Mouse (Mus musculus) neural tube, embryonic 14.5 days (tissue): ENCODE results near the gene Zfp184. TPM values are rescaled to one million over a fixed set of nuclear protein-coding genes. Genes with fewer than 3 reads are reported as not detected.
"Not testable (repeated sequence)": the region's sequence is repeated elsewhere in the genome, so short reads cannot be mapped to it uniquely, and the experiment has no call there.

ENCODE experiments used
- ATAC-seq: fragments of 200-750 bp; cut with Nextera tagmentation; 2 replicates; pipeline ENCODE4 v1.8.0; 2017; ENCODE audit warnings: low read depth, mild to moderate bottlenecking, moderate TSS enrichment, moderate library complexity
- H3K27ac ChIP-seq: fragments of 300-500 bp; sonication (generic); 2 replicates; pipeline ENCODE4 v1.5.1; 2014; ENCODE audit warnings: low read depth, mild to moderate bottlenecking, control low read depth, low read length, moderate library complexity, mixed read lengths
- H3K27me3 ChIP-seq: fragments of 300-500 bp; sonication (generic); 2 replicates; pipeline ENCODE4 v1.6.1; 2014; ENCODE audit warnings: low read length; ENCODE audit not compliant: control insufficient read depth, insufficient read depth
- H3K36me3 ChIP-seq: fragments of 300-500 bp; sonication (generic); 2 replicates; pipeline ENCODE4 v1.6.1; 2014; ENCODE audit warnings: low read length, mixed read lengths; ENCODE audit not compliant: control insufficient read depth, insufficient read depth
- H3K4me1 ChIP-seq: fragments of 300-500 bp; sonication (generic); 2 replicates; pipeline ENCODE4 v1.6.1; 2014; ENCODE audit warnings: low read length; ENCODE audit not compliant: control insufficient read depth, insufficient read depth
- H3K4me2 ChIP-seq: fragments of 300-500 bp; sonication (generic); 2 replicates; pipeline ENCODE4 v1.6.1; 2014; ENCODE audit warnings: mild to moderate bottlenecking, low read depth, low read length, control low read depth
- H3K4me3 ChIP-seq: fragments of 300-500 bp; sonication (generic); 2 replicates; pipeline ENCODE4 v1.5.1; 2014; ENCODE audit warnings: low read depth, low read length, control low read depth, mixed read lengths
- H3K9ac ChIP-seq: fragments of 300-500 bp; sonication (generic); replicated peaks from 2 replicates; pipeline ENCODE4 v1.6.1; 2014; ENCODE audit warnings: low read depth, mild to moderate bottlenecking, control low read depth, low read length, mixed read lengths
- H3K9me3 ChIP-seq: fragments of 300-500 bp; sonication (generic); 2 replicates; pipeline ENCODE4 v1.6.1; 2016; ENCODE audit warnings: low read length; ENCODE audit not compliant: control insufficient read depth
- WGBS: fragments of 180-500 bp; shearing (Covaris S2); extraction: QIAGEN DNeasy Blood & Tissue Kit; methylation state at CpG from one replicate; pipeline ENCODE4 v1.1.7; 2014; 5-methylcytosine and 5-hydroxymethylcytosine counted together
- polyA plus RNA-seq: library from polyadenylated mRNA; unstranded; fragments of >200 nt; fragmentation: Nextera tagmentation; extraction: Ambion mirVana; gene quantifications from 2 replicates; pipeline ENCODE4 v1.2.1, GENCODE M21; 2014

Zfp184 gene
- 16.4 and 17.1 TPM in 2 replicates for polyA plus RNA-seq

GRCm38 (mm10) chr13:21944926-21945740, at the start of gene Zfp184:
Gene Zfp184 (plus strand): TSS chr13:21945094.
- Histone ChIP-seq H3K36me3 (peaks cover 10% of the 10 kb centered on the region; the same call in 1 of the 2 replicates), H3K4me3 (peak within 1 kb of the TSS; percentile 71), H3K9me3 (no peaks in the 10 kb centered on the region), H3K9ac (peak within 1 kb of the TSS; percentile 72), H3K4me1 (peaks cover 12% of the 10 kb centered on the region; the same call in 1 of the 2 replicates), H3K27ac (peak within 1 kb of the TSS; percentile 49), H3K4me2 (peak within 1 kb of the TSS; percentile 72), H3K27me3 (no peaks in the 10 kb centered on the region)
- WGBS, result under 1% methylated on average over 50 of the region's 50 CpGs
- ATAC-seq, result peak; percentile 93

- Histone ChIP-seq H3K9ac (peak overlapping the region; percentile 67), H3K27me3 (no peaks in the 10 kb centered on the region), H3K9me3 (no peaks in the 10 kb centered on the region), H3K4me1 (0 out of 2 replicates have a peak, but pooled peaks cover 3% of the 10 kb centered on the region), H3K27ac (peak overlapping the region; percentile 93), H3K4me2 (peak overlapping the region; percentile 49), H3K36me3 (no peaks in the 10 kb centered on the region), H3K4me3 (peak overlapping the region; percentile 54)
- WGBS, result 6% methylated on average over 24 of the region's 24 CpGs
- peak; percentile 99 for ATAC-seq
These were observed 48.2 kb upstream of the Zfp184 start for GRCm38 (mm10) chr13:21896549-21897244.

- Histone ChIP-seq H3K4me3 (peak overlapping the region; percentile 54), H3K27me3 (no peaks in the 10 kb centered on the region), H3K36me3 (no peaks in the 10 kb centered on the region), H3K9ac (peak overlapping the region; percentile 67), H3K9me3 (no peaks in the 10 kb centered on the region), H3K4me1 (0 out of 2 replicates have a peak, but pooled peaks cover 3% of the 10 kb centered on the region), H3K27ac (peak overlapping the region; percentile 93), H3K4me2 (peak overlapping the region; percentile 49)
- under 1% methylated on average over 11 of the region's 11 CpGs for WGBS
- peak; percentile 65 for ATAC-seq
These were observed 47.7 kb upstream of the Zfp184 start for GRCm38 (mm10) chr13:21897245-21897634.

GRCm38 (mm10) chr13:21900870-21901565, 43.9 kb upstream of the Zfp184 start:
- not testable (repeated sequence) for H3K9me3 ChIP-seq, H3K27me3 ChIP-seq, H3K4me3 ChIP-seq, H3K36me3 ChIP-seq, ATAC-seq, H3K9ac ChIP-seq, H3K4me1 ChIP-seq, H3K4me2 ChIP-seq, H3K27ac ChIP-seq
- 94% methylated on average over 9 of the region's 9 CpGs for WGBS

GRCm38 (mm10) chr13:21903500-21903899, 41.4 kb upstream of the Zfp184 start:
- H3K4me1 ChIP-seq, result no peaks in the 10 kb centered on the region
- H3K4me2 ChIP-seq, result no peak overlapping the region
- no peak overlapping the region for H3K4me3 ChIP-seq
- no peak overlapping the region for H3K27ac ChIP-seq
- no peaks in the 10 kb centered on the region for H3K27me3 ChIP-seq
- 55% methylated on average over 3 of the region's 3 CpGs for whole genome bisulfite sequencing
- no peak for ATAC-seq
- H3K9ac ChIP-seq, result no peak overlapping the region
- no peaks in the 10 kb centered on the region for H3K36me3 ChIP-seq
- H3K9me3 ChIP-seq, result no peaks in the 10 kb centered on the region

- not testable (repeated sequence) for H3K9ac ChIP-seq
- WGBS, result 81% methylated on average over 4 of the region's 4 CpGs
These were observed 40.8 kb upstream of the Zfp184 start for GRCm38 (mm10) chr13:21904090-21904489.

GRCm38 (mm10) chr13:21906301-21906700, 38.6 kb upstream of the Zfp184 start:
- WGBS, result 39% methylated on average over 7 of the region's 7 CpGs
- H3K9me3 ChIP-seq, result no peaks in the 10 kb centered on the region
- H3K27ac ChIP-seq, result no peak overlapping the region
- no peaks in the 10 kb centered on the region for H3K27me3 ChIP-seq
- H3K9ac ChIP-seq, result no peak overlapping the region
- H3K4me3 ChIP-seq, result no peak overlapping the region
- ATAC-seq, result no peak
- no peak overlapping the region for H3K4me2 ChIP-seq
- H3K36me3 ChIP-seq, result no peaks in the 10 kb centered on the region
- no peaks in the 10 kb centered on the region for H3K4me1 ChIP-seq

More at GRCm38 (mm10) chr13:21904090-21904489, 40.8 kb upstream of the Zfp184 start:
- ATAC-seq, H3K9me3 ChIP-seq, H3K27ac ChIP-seq, H3K4me3 ChIP-seq, H3K4me1 ChIP-seq, H3K36me3 ChIP-seq, H3K27me3 ChIP-seq, H3K4me2 ChIP-seq: not testable (repeated sequence)

- ATAC-seq, result no peak
- H3K4me1 ChIP-seq, result no peaks in the 10 kb centered on the region
- no peak overlapping the region for H3K9ac ChIP-seq
- no peak overlapping the region for H3K4me3 ChIP-seq
- 10% methylated on average over 22 of the region's 22 CpGs for WGBS
- no peaks in the 10 kb centered on the region for H3K36me3 ChIP-seq
- H3K4me2 ChIP-seq, result no peak overlapping the region
- no peaks in the 10 kb centered on the region for H3K27me3 ChIP-seq
- H3K27ac ChIP-seq, result no peak overlapping the region
- no peaks in the 10 kb centered on the region for H3K9me3 ChIP-seq
These were observed 37.7 kb upstream of the Zfp184 start for GRCm38 (mm10) chr13:21906946-21907806.
